Comparison of ENCODE assay signal across 15 mouse cellular contexts in genomic region chr6:59019847-59020246, GRCm38 (mm10).
"Had no signal": no experiment of that assay in that cellular context is flagged by ENCODE, and none has a peak within 500 bp of the region (broad histone marks: within the 10 kb centered on the region; RNA-seq: fewer than 3 reads in every experiment).

No protein-coding gene starts in this region.

- H3K9me3 ChIP-seq: heart, embryonic 10.5 days; heart, embryonic 12.5 days; hindbrain, embryonic 10.5 days; hindbrain, embryonic 12.5 days; intestine, embryonic 15.5 days; limb, embryonic 10.5 days; limb, embryonic 12.5 days; liver, embryonic 13.5 days had no signal

- H3K36me3 ChIP-seq: heart, embryonic 10.5 days; heart, embryonic 12.5 days; hindbrain, embryonic 10.5 days; hindbrain, embryonic 12.5 days; intestine, embryonic 15.5 days; limb, embryonic 10.5 days; limb, embryonic 12.5 days; liver, embryonic 13.5 days had no signal

- H3K4me2 ChIP-seq: heart, embryonic 12.5 days; hindbrain, embryonic 12.5 days; hindbrain, embryonic 14.5 days; intestine, embryonic 15.5 days; limb, embryonic 12.5 days; liver, embryonic 11.5 days; liver, embryonic 13.5 days had no signal

- H3K27me3 ChIP-seq: heart, embryonic 12.5 days; hindbrain, embryonic 12.5 days; intestine, embryonic 15.5 days; limb, embryonic 12.5 days; liver, embryonic 13.5 days had no signal

- ATAC-seq: hindbrain, embryonic 16.5 days; inflammation-experienced regulatory T-cells, adult 6 months; intestine, embryonic 15.5 days; intestine, postnatal 0 days had no signal

- DNase-seq: liver, embryonic 13.5 days had no signal

- H3K4me1 ChIP-seq: heart, embryonic 10.5 days; hindbrain, embryonic 10.5 days; hindbrain, embryonic 12.5 days; intestine, embryonic 15.5 days had no signal

- H3K4me3 ChIP-seq: heart, embryonic 10.5 days; heart, embryonic 12.5 days; hindbrain, embryonic 10.5 days; hindbrain, embryonic 12.5 days; intestine, embryonic 15.5 days; layer of hippocampus, adult 2 months; left cerebral cortex, adult 2 months; limb, embryonic 10.5 days; limb, embryonic 12.5 days; liver, embryonic 13.5 days had no signal

- H3K27ac ChIP-seq: heart, embryonic 10.5 days; hindbrain, embryonic 10.5 days; hindbrain, embryonic 12.5 days; hindbrain, embryonic 14.5 days; intestine, embryonic 15.5 days; layer of hippocampus, adult 2 months; left cerebral cortex, adult 2 months; limb, embryonic 10.5 days; limb, embryonic 12.5 days; liver, embryonic 13.5 days had no signal

- H3K9ac ChIP-seq: heart, embryonic 12.5 days; hindbrain, embryonic 12.5 days; hindbrain, embryonic 14.5 days; intestine, embryonic 15.5 days; limb, embryonic 12.5 days; liver, embryonic 13.5 days had no signal
